ENCODE assay signal across 10 mouse cellular contexts in genomic region chr9:40859196-40859595, GRCm38 (mm10). TPM values are rescaled to one million over a fixed set of nuclear protein-coding genes. Genes with fewer than 3 reads are reported as not detected.
DNase-seq lines count a peak whose midpoint lies in the region; ATAC-seq and TF ChIP-seq lines count a peak whose summit lies in the region.
"Had no signal": no experiment of that assay in that cellular context is flagged by ENCODE, and none has a peak within 500 bp of the region (broad histone marks: within the 10 kb centered on the region; RNA-seq: fewer than 3 reads in every experiment).

No protein-coding gene starts in this region.

- no peak for TF ChIP-seq POLR2A in brain, embryonic 14.5 days (IDR thresholded peaks at IDR 0.05; ENCODE audit: borderline replicate concordance, extremely low read depth, insufficient read depth, insufficient read length, poor library complexity, severe bottlenecking)

- H3K27ac ChIP-seq in heart, embryonic 15.5 days: no peak overlapping the region
- no peak overlapping the region for H3K27ac ChIP-seq in hindbrain, embryonic 12.5 days
- no peak overlapping the region for H3K27ac ChIP-seq in midbrain, embryonic 15.5 days

- no peaks in the 10 kb centered on the region for H3K9me3 ChIP-seq in heart, embryonic 15.5 days (replicated peaks)
- H3K9me3 ChIP-seq in hindbrain, embryonic 12.5 days (replicated peaks): no peaks in the 10 kb centered on the region
- H3K9me3 ChIP-seq in midbrain, embryonic 15.5 days: no peaks in the 10 kb centered on the region

- H3K9ac ChIP-seq in heart, embryonic 15.5 days: no peak overlapping the region
- H3K9ac ChIP-seq in hindbrain, embryonic 12.5 days: no peak overlapping the region
- no peak overlapping the region for H3K9ac ChIP-seq in midbrain, embryonic 15.5 days

- peak overlapping the region; percentile 61 for H3K4me2 ChIP-seq in heart, embryonic 15.5 days
- peak overlapping the region; percentile 52 for H3K4me2 ChIP-seq in hindbrain, embryonic 12.5 days (replicated peaks)
- H3K4me2 ChIP-seq in midbrain, embryonic 15.5 days: peak overlapping the region; percentile 53

- intact Hi-C loops in heart, postnatal 10 days (cut with DNase I): no loop called here
- intact Hi-C loops in left cerebral cortex, postnatal 36 days (cut with DNase I): no loop called here

- TF ChIP-seq CTCF in brain, embryonic 14.5 days (IDR thresholded peaks at IDR 0.05; ENCODE audit: borderline replicate concordance, extremely low read depth, insufficient read depth, insufficient read length): no peak

- 11% methylated on average over 9 of the region's 9 CpGs for WGBS in heart, embryonic 15.5 days
- 1% methylated on average over 9 of the region's 9 CpGs for WGBS in hindbrain, embryonic 12.5 days
- WGBS in midbrain, embryonic 15.5 days: 3% methylated on average over 9 of the region's 9 CpGs

- H3K4me1 ChIP-seq in heart, embryonic 15.5 days (replicated peaks): 0 out of 2 replicates have a peak, but pooled peaks cover 3% of the 10 kb centered on the region
- H3K4me1 ChIP-seq in hindbrain, embryonic 12.5 days: peaks cover 5% of the 10 kb centered on the region; the same call in 1 of the 2 replicates
- peaks cover 10% of the 10 kb centered on the region; the same call in 1 of the 2 replicates for H3K4me1 ChIP-seq in midbrain, embryonic 15.5 days

- H3K36me3 ChIP-seq in heart, embryonic 15.5 days: no peaks in the 10 kb centered on the region
- H3K36me3 ChIP-seq in hindbrain, embryonic 12.5 days: no peaks in the 10 kb centered on the region
- no peaks in the 10 kb centered on the region for H3K36me3 ChIP-seq in midbrain, embryonic 15.5 days (replicated peaks)

- H3K27me3 ChIP-seq in heart, embryonic 15.5 days: peaks cover 13% of the 10 kb centered on the region
- peaks cover 68% of the 10 kb centered on the region for H3K27me3 ChIP-seq in hindbrain, embryonic 12.5 days
- H3K27me3 ChIP-seq in midbrain, embryonic 15.5 days (replicated peaks): no peaks in the 10 kb centered on the region; the same call in none of the 2 replicates

- peak overlapping the region; percentile 38 for H3K4me3 ChIP-seq in heart, embryonic 15.5 days
- H3K4me3 ChIP-seq in hindbrain, embryonic 12.5 days: no peak overlapping the region
- H3K4me3 ChIP-seq in midbrain, embryonic 15.5 days: peak overlapping the region; percentile 33

- no peak for ATAC-seq in heart, embryonic 15.5 days (replicated peaks; ENCODE audit: insufficient number of reproducible peaks, insufficient read depth, low FRiP score, low read depth)
- ATAC-seq in hindbrain, embryonic 12.5 days (ENCODE audit: low FRiP score): peak; percentile 63
- ATAC-seq in midbrain, embryonic 15.5 days (replicated peaks): peak; percentile 59

- DNase-seq in heart, postnatal 10 days: no peak
- peak; percentile 59 for DNase-seq in brain, embryonic 14.5 days (ENCODE audit: low read depth)
- no peak for DNase-seq in adrenal gland, postnatal 4 days (ENCODE audit: low spot score in 2 of 2)
- DNase-seq in left cerebral cortex, postnatal 36 days (ENCODE audit: low spot score in 2 of 2): no peak
- no peak for DNase-seq in right cerebral cortex, adult 2 months (ENCODE audit: low spot score in 2 of 2)

RNA-seq across cellular contexts. Expression of gene Bsx, which starts 14.7 kb away (rescaled TPM):
- not detected in 2 replicates for polyA plus RNA-seq in heart, embryonic 15.5 days (2015; fragmentation: Nextera tagmentation; extraction: Ambion mirVana)
- not detected for total RNA-seq in heart, postnatal 10 days (2021)
- polyA plus RNA-seq in brain, embryonic 14.5 days (2012; rRNA removed): 1.5 and 2.5 TPM in 2 replicates
- not detected in 2 replicates for polyA plus RNA-seq in hindbrain, embryonic 12.5 days (2016; fragmentation: Nextera tagmentation; extraction: Ambion mirVana)
- 2.2 and 2.4 TPM in 2 replicates for polyA plus RNA-seq in midbrain, embryonic 15.5 days (2015; fragmentation: Nextera tagmentation; extraction: Ambion mirVana)
- under 1 TPM in 1 of 2 experiments, not detected in 1; 0.08 TPM for total RNA-seq in adrenal gland, postnatal 4 days (2021)
- under 1 TPM in 1 of 2 experiments, not detected in 1; 0.15 TPM for total RNA-seq in left cerebral cortex, postnatal 36 days (2021)
- total RNA-seq: left cerebral cortex, adult 8-10 months; neutrophil, adult 5-6 weeks had no signal

RNA-seq across cellular contexts. Expression of gene Hspa8, which starts 58.4 kb away (rescaled TPM):
- polyA plus RNA-seq in heart, embryonic 15.5 days (2015; fragmentation: Nextera tagmentation; extraction: Ambion mirVana): 1,867 and 1,945 TPM in 2 replicates
- total RNA-seq in heart, postnatal 10 days (2021): 1,000 to 10,000 TPM; 1,111 to 1,159 TPM
- polyA plus RNA-seq in brain, embryonic 14.5 days (2012; rRNA removed): 2,783 and 3,166 TPM in 2 replicates
- polyA plus RNA-seq in hindbrain, embryonic 12.5 days (2016; fragmentation: Nextera tagmentation; extraction: Ambion mirVana): 2,594 and 2,617 TPM in 2 replicates
- polyA plus RNA-seq in midbrain, embryonic 15.5 days (2015; fragmentation: Nextera tagmentation; extraction: Ambion mirVana): 3,196 and 3,218 TPM in 2 replicates
- total RNA-seq in adrenal gland, postnatal 4 days (2021): 1,000 to 10,000 TPM; 1,260 to 1,409 TPM
- 1,000 to 10,000 TPM; 2,228 to 2,287 TPM for total RNA-seq in left cerebral cortex, postnatal 36 days (2021)
